ENCODE assay signal across 16 mouse cellular contexts in the genomic region with DNA sequence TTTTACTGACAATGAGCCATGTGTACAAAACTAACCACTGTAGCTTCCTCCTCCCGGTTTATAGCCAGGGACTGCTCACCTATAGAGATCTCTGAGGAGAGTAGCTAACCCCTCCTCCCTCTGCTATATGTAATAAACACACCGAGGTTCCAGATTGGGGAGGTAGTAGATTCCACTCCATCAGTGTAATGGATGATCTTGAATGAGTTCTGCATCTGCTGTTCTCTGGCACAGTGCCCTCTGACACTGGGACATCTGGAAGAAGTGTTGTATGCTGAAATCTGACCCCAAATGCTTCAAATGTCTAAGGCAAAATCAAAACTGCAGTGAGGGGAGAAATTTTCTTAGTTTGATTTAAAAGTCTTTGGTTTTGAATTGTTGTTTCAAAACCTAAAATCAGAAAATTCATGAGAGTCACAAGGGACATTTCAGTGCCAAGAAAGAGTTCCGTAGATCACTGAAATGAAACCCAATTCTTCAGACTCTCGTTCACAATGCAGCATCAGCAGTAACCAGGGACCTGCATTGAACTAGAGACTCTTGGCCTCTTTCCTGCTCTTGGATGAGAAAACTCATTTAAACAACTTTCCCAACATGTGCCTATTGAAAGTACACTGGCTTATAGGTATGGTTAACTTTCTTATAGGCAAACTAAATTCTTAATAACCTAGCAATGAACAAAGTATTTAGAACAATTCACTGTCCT. TPM values are rescaled to one million over a fixed set of nuclear protein-coding genes. Genes with fewer than 3 reads are reported as not detected.
A peak's percentile ranks its signal among the peaks of the same experiment; 100 is the strongest.
DNase-seq lines count a peak whose midpoint lies in the region; ATAC-seq and TF ChIP-seq lines count a peak whose summit lies in the region.
"Had no signal": no experiment of that assay in that cellular context is flagged by ENCODE, and none has a peak within 500 bp of the region (broad histone marks: within the 10 kb centered on the region; RNA-seq: fewer than 3 reads in every experiment).

No protein-coding gene starts in this region.

- H3K27me3 ChIP-seq in limb, embryonic 11.5 days (ENCODE audit: control insufficient read depth, insufficient read depth, low read length) = no peaks in the 10 kb centered on the region
- peaks cover 8% of the 10 kb centered on the region for H3K27me3 ChIP-seq in limb, embryonic 10.5 days (ENCODE audit: low read depth, poor library complexity, severe bottlenecking)
- H3K27me3 ChIP-seq in embryonic facial prominence, embryonic 12.5 days = no peaks in the 10 kb centered on the region
- no peaks in the 10 kb centered on the region for H3K27me3 ChIP-seq in neural tube, embryonic 14.5 days (ENCODE audit: control insufficient read depth, insufficient read depth, low read length)
- H3K27me3 ChIP-seq in thymus, adult 2 months (ENCODE audit: control insufficient read depth, insufficient read depth, low read length) = no peaks in the 10 kb centered on the region
- H3K27me3 ChIP-seq: heart, embryonic 15.5 days; neural tube, embryonic 13.5 days had no signal

- H3K27ac ChIP-seq in limb, embryonic 11.5 days (replicated peaks; ENCODE audit: low read depth, low read length) = no peak overlapping the region
- H3K27ac ChIP-seq in limb, embryonic 10.5 days = no peak overlapping the region
- 0 out of 2 replicates have a peak overlapping the region, but pooled peaks have one; percentile 31 for H3K27ac ChIP-seq in embryonic facial prominence, embryonic 12.5 days
- H3K27ac ChIP-seq in neural tube, embryonic 14.5 days (ENCODE audit: low read depth, low read length) = no peak overlapping the region
- H3K27ac ChIP-seq in thymus, adult 2 months (ENCODE audit: control insufficient read depth, insufficient read depth, low read length) = no peak overlapping the region
- H3K27ac ChIP-seq: heart, embryonic 15.5 days; neural tube, embryonic 13.5 days had no signal

- 57% methylated on average over 4 of the region's 4 CpGs for WGBS in limb, embryonic 11.5 days
- 60% methylated on average over 4 of the region's 4 CpGs for WGBS in limb, embryonic 10.5 days
- WGBS in embryonic facial prominence, embryonic 12.5 days = 48% methylated on average over 4 of the region's 4 CpGs
- WGBS in neural tube, embryonic 14.5 days = 61% methylated on average over 4 of the region's 4 CpGs
- 84% methylated on average over 4 of the region's 4 CpGs for WGBS in thymus, adult 2 months

- H3K4me3 ChIP-seq in limb, embryonic 11.5 days (ENCODE audit: low read depth, low read length) = no peak overlapping the region
- H3K4me3 ChIP-seq in limb, embryonic 10.5 days = no peak overlapping the region
- no peak overlapping the region for H3K4me3 ChIP-seq in embryonic facial prominence, embryonic 12.5 days
- no peak overlapping the region for H3K4me3 ChIP-seq in neural tube, embryonic 14.5 days (ENCODE audit: low read depth, low read length)
- no peak overlapping the region for H3K4me3 ChIP-seq in thymus, adult 2 months (ENCODE audit: control insufficient read depth, insufficient read depth, low read length)
- H3K4me3 ChIP-seq: heart, embryonic 15.5 days; megakaryocyte, embryonic 14.5 days; neural tube, embryonic 13.5 days had no signal

- H3K9ac ChIP-seq in limb, embryonic 11.5 days (ENCODE audit: low read length) = no peak overlapping the region
- no peak overlapping the region for H3K9ac ChIP-seq in embryonic facial prominence, embryonic 12.5 days
- H3K9ac ChIP-seq in neural tube, embryonic 14.5 days (replicated peaks; ENCODE audit: low read depth, low read length) = no peak overlapping the region
- H3K9ac ChIP-seq: heart, embryonic 15.5 days; neural tube, embryonic 13.5 days had no signal

- no peak overlapping the region for H3K4me2 ChIP-seq in limb, embryonic 11.5 days (ENCODE audit: low read depth, severe bottlenecking)
- H3K4me2 ChIP-seq in embryonic facial prominence, embryonic 12.5 days (replicated peaks) = no peak overlapping the region
- no peak overlapping the region for H3K4me2 ChIP-seq in neural tube, embryonic 14.5 days (ENCODE audit: low read depth, low read length)
- H3K4me2 ChIP-seq: heart, embryonic 15.5 days; neural tube, embryonic 13.5 days had no signal

- no peak for TF ChIP-seq CTCF in thymus, adult 2 months (IDR thresholded peaks at IDR 0.05; ENCODE audit: borderline replicate concordance, control insufficient read depth, extremely low read depth, insufficient read depth, low read length, poor library complexity)

- ATAC-seq in limb, embryonic 11.5 days (ENCODE audit: insufficient number of reproducible peaks, low FRiP score, low TSS enrichment, low read depth) = peak; percentile 47; the same call in 1 of the 2 replicates
- ATAC-seq in embryonic facial prominence, embryonic 12.5 days (ENCODE audit: insufficient number of reproducible peaks, insufficient read depth, low FRiP score, low TSS enrichment) = no peak
- ATAC-seq in neural tube, embryonic 14.5 days (ENCODE audit: low read depth) = peak; percentile 46; the same call in 1 of the 2 replicates

- no peak for TF ChIP-seq POLR2A in thymus, adult 2 months (IDR thresholded peaks at IDR 0.05; ENCODE audit: control insufficient read depth, extremely low read depth, insufficient read depth, low read length, poor library complexity)

- H3K9me3 ChIP-seq in limb, embryonic 11.5 days (ENCODE audit: control insufficient read depth, low read length) = no peaks in the 10 kb centered on the region
- H3K9me3 ChIP-seq in limb, embryonic 10.5 days (replicated peaks) = no peaks in the 10 kb centered on the region
- no peaks in the 10 kb centered on the region for H3K9me3 ChIP-seq in embryonic facial prominence, embryonic 12.5 days
- no peaks in the 10 kb centered on the region for H3K9me3 ChIP-seq in neural tube, embryonic 14.5 days (ENCODE audit: control insufficient read depth, low read length)
- H3K9me3 ChIP-seq: heart, embryonic 15.5 days; neural tube, embryonic 13.5 days had no signal

- no peaks in the 10 kb centered on the region for H3K36me3 ChIP-seq in limb, embryonic 11.5 days (ENCODE audit: control insufficient read depth, insufficient read depth, low read length)
- no peaks in the 10 kb centered on the region for H3K36me3 ChIP-seq in limb, embryonic 10.5 days
- no peaks in the 10 kb centered on the region for H3K36me3 ChIP-seq in embryonic facial prominence, embryonic 12.5 days
- no peaks in the 10 kb centered on the region for H3K36me3 ChIP-seq in neural tube, embryonic 14.5 days (ENCODE audit: control insufficient read depth, insufficient read depth, low read length)
- H3K36me3 ChIP-seq in thymus, adult 2 months (ENCODE audit: control insufficient read depth, insufficient read depth, low read length) = no peaks in the 10 kb centered on the region
- H3K36me3 ChIP-seq: heart, embryonic 15.5 days; neural tube, embryonic 13.5 days had no signal

- no peak for DNase-seq in limb, embryonic 11.5 days (ENCODE audit: low spot score)
- no peak for DNase-seq in limb, embryonic 10.5 days (ENCODE audit: low spot score)
- peak; percentile 44 to 79 for DNase-seq in gastrocnemius, postnatal 4 days (ENCODE audit: low spot score in 2 of 2)
- DNase-seq in urinary bladder, adult 2 months (ENCODE audit: low spot score) = no peak
- DNase-seq in thymus, adult 2 months = no peak
- DNase-seq: cerebellum, adult 11 months; kidney, adult 11 months; thymus, adult 18-20 months had no signal

- H3K4me1 ChIP-seq in limb, embryonic 11.5 days (ENCODE audit: control insufficient read depth, insufficient read depth, low read length) = 0 out of 2 replicates have a peak, but pooled peaks cover 2% of the 10 kb centered on the region
- H3K4me1 ChIP-seq in limb, embryonic 10.5 days = peaks cover 11% of the 10 kb centered on the region
- H3K4me1 ChIP-seq in embryonic facial prominence, embryonic 12.5 days = 0 out of 2 replicates have a peak, but pooled peaks cover 4% of the 10 kb centered on the region
- no peaks in the 10 kb centered on the region for H3K4me1 ChIP-seq in neural tube, embryonic 14.5 days (ENCODE audit: control insufficient read depth, insufficient read depth, low read length)
- peaks cover 2% of the 10 kb centered on the region for H3K4me1 ChIP-seq in thymus, adult 2 months (replicated peaks; ENCODE audit: control insufficient read depth, insufficient read depth, low read length)
- H3K4me1 ChIP-seq: heart, embryonic 15.5 days had no signal

RNA-seq across cellular contexts. Expression of a gene that starts 17.5 kb away (rescaled TPM):
- polyA plus RNA-seq in limb, embryonic 11.5 days (2014; fragmentation: Nextera tagmentation; extraction: Ambion mirVana) = 29.7 and 36.0 TPM in 2 replicates
- 30.9 and 32.3 TPM in 2 replicates for polyA plus RNA-seq in limb, embryonic 10.5 days (2016; fragmentation: Nextera tagmentation; extraction: Ambion mirVana)
- polyA plus RNA-seq in embryonic facial prominence, embryonic 12.5 days (2016; fragmentation: Nextera tagmentation; extraction: Ambion mirVana) = 31.0 and 34.3 TPM in 2 replicates
- total RNA-seq in gastrocnemius, postnatal 4 days (2021) = 10 to 100 TPM; 20.6 to 21.7 TPM
- polyA plus RNA-seq in neural tube, embryonic 14.5 days (2014; fragmentation: Nextera tagmentation; extraction: Ambion mirVana) = 16.8 and 17.6 TPM in 2 replicates
- 26.4 and 28.3 TPM in 2 replicates for polyA plus RNA-seq in urinary bladder, adult 2 months (2012; rRNA removed)
- polyA plus RNA-seq in thymus, adult 2 months (2012; rRNA removed) = 20.4 and 20.9 TPM in 2 replicates

RNA-seq across cellular contexts. Expression of a gene that starts 51.7 kb away (rescaled TPM):
- polyA plus RNA-seq in limb, embryonic 11.5 days (2014; fragmentation: Nextera tagmentation; extraction: Ambion mirVana) = 0.21 TPM in 1 of 2 replicates, not detected in the other
- polyA plus RNA-seq in limb, embryonic 10.5 days (2016; fragmentation: Nextera tagmentation; extraction: Ambion mirVana) = not detected in 2 replicates
- not detected in 2 replicates for polyA plus RNA-seq in embryonic facial prominence, embryonic 12.5 days (2016; fragmentation: Nextera tagmentation; extraction: Ambion mirVana)
- total RNA-seq in gastrocnemius, postnatal 4 days (2021) = 100 to 1,000 TPM; 168 to 176 TPM
- not detected in 2 replicates for polyA plus RNA-seq in neural tube, embryonic 14.5 days (2014; fragmentation: Nextera tagmentation; extraction: Ambion mirVana)
- not detected in 2 replicates for polyA plus RNA-seq in urinary bladder, adult 2 months (2012; rRNA removed)
- polyA plus RNA-seq in thymus, adult 2 months (2012; rRNA removed) = 4.4 and 80.0 TPM in 2 replicates
- total RNA-seq: ES-E14; left cerebral cortex, postnatal 10 days had no signal
- polyA plus RNA-seq: small intestine, adult 2 months had no signal

Comparison
In these comparisons a context has a peak if more than half of its experiments do, and no peak if none do; other contexts are left out.
1. DNase-seq: peak in gastrocnemius, postnatal 4 days (2 of 2); none in limb, embryonic 11.5 days (single experiment), limb, embryonic 10.5 days (single experiment), urinary bladder, adult 2 months (single experiment) and thymus, adult 2 months (single experiment).